Mouse (Mus musculus) gastrocnemius, postnatal 14 days (tissue): ENCODE measurements at regions not wholly inside any gene's neighbourhood (a gene's known extent, or its start where the extent isn't known, plus 50 kb on each side); places are given as distances from the start of the nearest gene placed in this dataset.

Source experiments
- DNase-seq: peaks from one replicate; pipeline ENCODE4 v3.0.0; 2021; ENCODE audit warnings: mixed read lengths
- intact Hi-C: fragments of 180-260 bp; cut with DNase I; formaldehyde crosslinking; loops from one replicate; pipeline ENCODE4 v1.15.1; 2025; ENCODE audit warnings: low total_unique reads

- intact Hi-C loops = no loop called here
- DNase-seq = peak; percentile 2
Measured at GRCm38 (mm10) chr2:11853210-11853973, 75.7 kb downstream of the Ankrd16 start.

- no peak for DNase-seq
- intact Hi-C loops = no loop called here
Measured at GRCm38 (mm10) chr2:11869983-11870382, 92.3 kb downstream of the Ankrd16 start.

GRCm38 (mm10) chr2:11880005-11880404 lies 102.3 kb downstream of the Ankrd16 start:
- no peak for DNase-seq
- intact Hi-C loops = no loop called here

- intact Hi-C loops = no loop called here
Measured at GRCm38 (mm10) chr2:11894792-11895568, 117.3 kb downstream of the Ankrd16 start.

GRCm38 (mm10) chr2:11899698-11900660 lies 122.3 kb downstream of the Ankrd16 start:
- DNase-seq = no peak

More at GRCm38 (mm10) chr2:11894792-11895568, 117.3 kb downstream of the Ankrd16 start:
- DNase-seq = no peak

DNA sequence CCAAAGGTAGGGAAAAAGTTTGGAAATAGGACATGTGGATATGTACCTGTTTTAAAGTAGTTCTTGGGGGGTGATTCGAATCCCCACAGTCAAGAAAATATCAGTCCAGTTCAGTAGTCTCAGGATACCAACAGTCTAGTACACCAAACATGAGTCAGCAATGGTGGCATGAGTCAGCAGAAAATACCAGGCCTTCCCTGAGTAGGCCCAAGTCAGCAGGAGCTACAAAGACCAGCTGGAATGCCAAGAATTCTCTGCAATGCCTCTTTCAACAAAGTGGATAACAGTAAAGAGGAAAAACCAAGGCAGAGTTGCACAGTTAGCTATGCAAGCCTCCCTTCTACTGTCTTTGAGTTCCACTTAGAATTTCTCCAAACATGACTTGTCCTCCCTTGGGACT lies 137.1 kb downstream of the Ankrd16 start:
- intact Hi-C loops = no loop called here
- DNase-seq = no peak

More at GRCm38 (mm10) chr2:11899698-11900660, 122.3 kb downstream of the Ankrd16 start:
- intact Hi-C loops = no loop called here

DNA sequence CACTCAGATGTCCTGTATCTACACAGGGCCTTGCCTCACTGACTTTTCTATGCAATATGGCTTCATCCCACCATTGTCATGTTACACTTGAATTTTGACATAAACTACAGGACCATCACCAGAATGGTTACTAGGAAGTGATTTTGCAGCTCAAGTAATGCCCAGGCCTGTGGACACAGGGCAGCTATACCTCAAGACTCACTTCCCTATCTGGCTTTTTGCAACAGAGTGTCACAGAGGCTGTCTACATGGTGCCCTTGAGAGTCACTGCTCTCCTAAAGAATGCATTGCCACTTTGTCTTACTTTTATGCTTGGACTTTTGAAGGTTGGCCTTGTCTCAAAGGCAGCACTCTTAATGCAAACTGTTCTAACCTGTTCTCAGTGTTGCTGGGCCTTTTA lies 139.7 kb downstream of the Ankrd16 start:
- DNase-seq = no peak
- intact Hi-C loops = no loop called here

DNA sequence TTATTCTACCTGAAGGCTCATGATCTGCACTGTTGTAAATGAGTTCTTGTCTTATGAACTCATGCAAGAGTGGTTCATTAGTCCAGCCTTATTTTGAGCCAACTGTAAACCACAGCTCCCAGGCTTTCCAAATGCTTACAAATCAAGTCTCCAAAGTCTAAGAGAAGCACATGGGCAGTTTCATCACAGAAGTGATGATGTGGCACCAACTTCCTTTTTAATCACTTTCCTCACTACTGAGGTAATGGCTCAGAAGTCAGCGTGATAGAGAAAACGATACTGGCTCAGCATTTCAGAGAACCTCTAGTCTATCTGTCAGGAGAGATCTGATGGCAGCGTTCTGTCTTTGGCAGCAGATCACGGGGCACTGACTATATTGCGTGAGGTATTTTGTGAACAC lies 140.4 kb downstream of the Ankrd16 start:
- intact Hi-C loops = no loop called here
- no peak for DNase-seq

DNA sequence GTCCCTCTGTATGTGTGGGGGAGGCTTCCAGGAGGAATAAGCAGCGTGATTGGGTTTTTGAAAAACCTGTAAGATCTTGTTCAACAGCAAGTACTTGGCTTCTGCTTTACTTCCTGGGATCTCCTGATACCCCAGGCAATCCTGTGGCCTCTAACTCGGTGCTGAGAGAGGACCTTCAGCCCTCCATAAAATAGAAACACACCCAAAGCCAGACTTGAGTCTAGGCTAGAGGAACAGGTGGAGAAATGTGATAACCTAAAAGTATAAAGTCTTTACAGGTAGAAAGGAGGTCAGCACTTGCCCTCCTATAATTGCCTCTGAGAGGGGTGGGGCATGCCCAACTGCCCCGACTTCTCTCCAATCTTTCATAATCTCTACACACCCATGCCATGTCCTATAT lies 183.1 kb downstream of the Ankrd16 start:
- DNase-seq = no peak
- intact Hi-C loops = no loop called here

DNA sequence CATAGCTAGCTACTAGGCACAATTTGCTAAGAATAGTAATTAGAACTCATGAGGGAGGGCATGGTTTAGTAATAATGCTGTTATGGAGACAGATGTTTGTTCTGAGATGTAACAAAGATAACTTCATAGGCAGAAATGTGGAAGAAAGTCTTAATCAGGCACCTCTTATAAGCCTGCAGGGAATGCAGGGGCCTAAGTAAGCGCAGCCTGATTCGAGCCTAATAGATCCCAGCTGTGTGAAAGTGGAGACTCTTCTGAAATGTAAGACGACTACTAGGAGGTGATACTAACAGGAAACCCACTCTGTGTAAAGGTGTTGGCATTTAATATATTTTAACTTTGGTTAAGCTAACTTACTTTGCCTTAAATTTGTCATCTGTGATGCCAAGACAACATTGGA lies 187.7 kb downstream of the Ankrd16 start:
- intact Hi-C loops = no loop called here

GRCm38 (mm10) chr2:11967001-11967400 lies 189.3 kb downstream of the Ankrd16 start:
- intact Hi-C loops = no loop called here
- DNase-seq = no peak

More for the DNA sequence above, 187.7 kb downstream of the Ankrd16 start:
- no peak for DNase-seq

DNA sequence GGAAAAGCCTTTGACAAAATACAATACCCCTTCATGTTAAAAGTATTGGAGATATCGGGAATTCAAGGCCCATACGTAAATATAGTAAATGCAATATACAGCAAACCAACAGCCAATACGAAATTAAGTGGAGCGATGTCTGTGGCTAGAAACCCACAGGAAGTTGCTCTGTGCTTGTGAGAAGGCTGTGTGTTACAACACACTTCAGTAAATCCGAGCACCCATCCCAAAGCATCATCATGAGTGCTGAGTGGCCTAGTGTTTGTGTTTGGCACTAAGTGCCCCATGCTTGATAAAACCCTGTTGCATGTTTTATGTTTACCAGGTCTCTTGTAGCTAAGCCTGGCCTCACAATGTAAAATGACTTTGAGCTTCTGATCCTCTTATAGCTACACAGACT lies 194.3 kb downstream of the Ankrd16 start:
- intact Hi-C loops = no loop called here
- DNase-seq = no peak

GRCm38 (mm10) chr2:12001938-12002899 lies 224.5 kb downstream of the Ankrd16 start:
- intact Hi-C loops = loop anchor here (5.0 kb wide), 1 partner anchor 390 kb away; no protein-coding TSS in a partner anchor
- DNase-seq = no peak

DNA sequence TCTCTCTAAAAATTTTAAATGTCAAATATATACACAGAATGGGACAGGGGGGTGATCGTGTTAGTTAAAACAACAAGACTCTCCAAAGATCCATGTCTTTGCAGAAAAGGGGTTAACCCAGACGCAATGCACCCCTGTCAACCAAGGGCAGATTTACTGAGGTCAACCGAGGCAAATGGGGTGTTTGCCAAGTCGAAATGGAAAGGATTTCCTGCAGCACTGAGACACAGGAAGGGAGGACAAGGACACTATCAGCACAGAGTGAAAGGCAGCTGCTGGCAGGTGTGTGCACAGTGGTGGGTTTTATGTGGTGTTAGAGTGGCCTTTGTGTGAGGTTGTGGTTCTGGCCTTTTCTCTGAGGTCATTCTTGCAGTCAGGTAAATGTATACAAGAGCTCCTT lies 226.7 kb downstream of the Ankrd16 start:
- intact Hi-C loops = loop anchor here (5.0 kb wide), 1 partner anchor 388 kb away; no protein-coding TSS in a partner anchor

DNA sequence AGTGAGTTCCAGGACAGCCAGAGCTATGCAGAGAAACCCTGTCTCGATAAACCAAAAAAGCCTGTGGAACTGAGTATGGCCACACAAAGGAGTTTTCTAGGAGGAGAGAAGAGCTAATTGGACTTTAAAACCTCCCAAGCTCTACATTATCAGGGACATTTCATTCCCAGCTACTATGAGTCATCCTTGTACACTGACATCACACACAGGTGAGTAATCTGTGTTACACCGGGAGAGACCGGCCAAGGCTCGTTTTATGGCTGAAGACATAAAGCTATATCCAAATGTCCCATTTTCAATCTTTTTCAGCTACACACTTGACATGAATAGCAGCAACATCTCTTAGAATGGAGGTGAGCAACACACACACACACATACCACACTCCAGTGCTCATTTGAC lies 229.5 kb downstream of the Ankrd16 start:
- intact Hi-C loops = no loop called here
- DNase-seq = no peak

More for the DNA sequence above, 226.7 kb downstream of the Ankrd16 start:
- DNase-seq = peak; percentile 6

DNA sequence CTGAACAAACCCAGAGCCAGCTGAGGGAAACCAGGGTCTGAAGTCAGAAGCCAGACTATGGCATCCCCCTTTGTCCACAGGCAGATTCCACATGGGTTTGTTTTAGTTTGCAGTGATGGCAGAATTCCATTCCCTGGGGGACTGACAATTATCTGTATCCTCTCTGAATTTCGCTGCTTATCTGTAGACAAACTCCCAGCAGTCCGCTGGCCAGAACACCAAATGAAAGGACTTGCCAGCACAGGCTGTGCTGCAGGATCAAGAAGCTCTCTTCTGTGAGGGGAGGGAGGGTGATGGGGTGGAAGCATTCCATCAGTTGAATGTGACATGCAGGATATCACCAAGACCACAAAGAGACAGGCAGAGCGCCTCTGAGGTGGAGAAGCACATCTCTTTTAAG lies 233.8 kb downstream of the Ankrd16 start:
- no peak for DNase-seq
- intact Hi-C loops = loop anchor here (5.0 kb wide), 1 partner anchor 291 kb away; the partner anchor contains the start of gene Itga8

DNA sequence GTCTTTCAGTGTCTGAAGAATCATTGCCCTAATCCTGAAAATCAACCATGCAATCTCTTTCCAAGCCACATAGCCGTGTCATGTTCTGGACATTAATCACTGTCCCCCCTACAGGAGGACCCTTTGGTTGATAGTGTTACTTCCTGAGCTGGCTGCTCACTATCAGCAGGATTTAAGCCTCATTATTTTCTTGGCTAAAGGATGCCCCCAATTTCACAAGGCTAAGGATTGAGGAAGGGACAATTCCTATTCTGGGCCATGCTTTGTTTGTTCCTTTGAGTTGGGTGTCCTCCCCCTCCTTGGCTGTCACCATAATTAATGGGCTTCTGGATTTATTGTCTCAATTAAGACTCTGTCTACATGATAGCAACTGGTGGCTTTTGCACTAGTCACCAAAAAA lies 241.9 kb downstream of the Ankrd16 start:
- intact Hi-C loops = no loop called here
- DNase-seq = no peak

GRCm38 (mm10) chr2:12023402-12024111 lies 245.9 kb downstream of the Ankrd16 start:
- intact Hi-C loops = no loop called here
- DNase-seq = peak; percentile 42
